Mouse (Mus musculus): ENCODE data around the gene Meiob.

Meiob gene

DNA sequence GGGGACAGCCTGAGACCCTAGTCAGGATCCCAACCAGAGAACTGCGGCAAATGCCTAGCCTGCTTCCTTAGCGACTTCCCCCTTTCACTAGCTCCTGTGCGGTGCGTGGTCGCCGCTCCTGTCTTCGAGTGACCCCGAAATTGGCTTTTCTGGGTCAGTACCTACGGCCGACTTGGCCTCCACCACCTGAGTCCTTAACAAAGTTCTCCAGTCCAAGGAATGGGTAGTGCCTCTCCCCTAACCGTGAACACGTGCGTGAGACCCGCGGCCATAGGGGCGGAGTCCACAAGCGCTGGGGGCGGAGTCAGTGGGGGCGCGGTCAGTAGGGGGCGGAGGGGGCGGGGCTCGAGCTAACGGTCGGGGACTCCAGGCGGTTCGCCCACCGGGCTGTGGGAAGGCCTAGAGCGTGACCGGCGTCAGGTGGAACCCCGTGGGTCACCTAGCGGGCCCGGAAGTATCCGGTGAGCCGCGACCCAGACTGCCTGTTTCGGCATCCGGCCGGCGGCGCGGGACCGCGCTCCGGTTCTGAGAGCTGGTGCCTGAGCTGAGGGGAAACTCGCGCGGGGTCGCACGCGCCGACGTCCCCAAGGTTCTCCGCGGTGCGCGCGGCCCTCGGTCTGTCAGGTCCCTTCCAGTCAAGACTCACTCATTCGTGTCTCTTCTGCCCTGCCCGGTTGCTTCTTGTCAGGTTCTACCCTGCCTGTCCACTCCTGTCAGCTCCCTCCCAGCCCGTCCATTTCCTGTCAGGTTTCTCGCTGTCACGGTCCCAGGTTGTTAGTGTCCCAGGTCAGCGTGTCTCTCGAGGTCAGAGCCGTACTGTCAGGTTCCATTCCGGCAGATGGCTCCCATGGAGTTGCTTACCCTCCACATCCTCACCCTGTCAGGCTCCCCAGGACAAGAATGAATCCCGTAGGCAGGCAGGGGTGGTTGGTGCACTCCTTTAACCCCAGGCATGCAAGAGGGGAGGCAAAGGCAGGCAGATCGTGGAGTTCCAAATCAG lies at the start of gene Meiob:
Gene Meiob, plus strand, starts transcription at position 338 of the 1,000 bp plus-strand sequence.
- in situ Hi-C loops (cut with MseI, MboI) = no loop called here

DNA sequence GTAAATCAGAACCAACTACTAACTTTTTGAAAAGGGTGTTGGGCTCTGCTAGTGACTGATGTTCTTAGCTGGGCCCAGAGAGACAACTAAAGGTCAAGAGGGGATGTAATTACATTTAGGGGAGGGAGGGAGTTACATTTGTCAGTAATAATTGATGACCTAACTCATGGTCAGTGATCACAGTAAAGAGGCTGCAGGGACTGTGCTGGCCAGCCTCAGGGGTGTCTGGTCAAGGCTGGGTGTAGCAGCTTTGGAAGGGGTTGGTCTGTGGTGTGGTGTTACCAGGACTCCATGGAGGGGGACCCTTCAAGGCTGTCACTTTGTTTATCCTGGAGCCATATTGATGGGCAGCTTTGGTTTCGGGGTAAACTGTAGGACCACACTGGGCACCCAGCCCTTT lies 46.7 kb upstream of the Meiob start:
- in situ Hi-C loops (cut with MseI, MboI) = no loop called here

GRCm38 (mm10) chr17:24761121-24761520 lies 43.0 kb upstream of the Meiob start:
- in situ Hi-C loops (cut with MseI, MboI) = no loop called here

- in situ Hi-C loops (cut with MseI, MboI) = no loop called here
Measured at GRCm38 (mm10) chr17:24765016-24765905, 38.8 kb upstream of the Meiob start.

DNA sequence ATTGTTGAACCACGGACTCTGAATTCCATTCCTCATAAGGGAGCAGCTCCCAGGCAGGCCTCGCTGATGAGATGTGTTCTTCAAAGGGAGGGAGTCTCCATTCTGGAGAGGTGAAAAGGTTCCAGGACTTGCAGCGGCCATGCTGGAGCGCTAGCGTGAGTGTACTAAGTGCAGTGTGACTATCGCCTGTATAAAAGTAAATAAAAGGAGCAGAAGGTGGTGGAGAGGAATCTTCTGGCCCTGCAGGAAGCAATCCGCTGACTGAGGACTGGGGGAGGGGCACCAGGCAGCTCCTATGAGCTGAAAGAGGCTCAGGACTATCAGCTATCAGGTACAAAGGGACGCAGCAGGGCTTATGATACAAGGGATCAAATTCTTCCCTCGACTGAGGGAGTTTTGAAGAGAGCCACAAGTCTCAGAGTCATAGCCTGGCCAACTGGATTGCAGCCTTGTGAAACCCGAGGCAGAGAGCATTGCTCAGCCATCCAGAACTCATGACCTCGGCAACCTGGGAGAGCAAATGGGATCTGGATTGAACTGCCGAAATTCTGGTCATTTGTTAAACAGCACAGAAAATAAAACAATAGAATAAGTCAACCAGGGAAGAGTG lies 37.7 kb upstream of the Meiob start:
- in situ Hi-C loops (cut with MseI, MboI) = no loop called here

DNA sequence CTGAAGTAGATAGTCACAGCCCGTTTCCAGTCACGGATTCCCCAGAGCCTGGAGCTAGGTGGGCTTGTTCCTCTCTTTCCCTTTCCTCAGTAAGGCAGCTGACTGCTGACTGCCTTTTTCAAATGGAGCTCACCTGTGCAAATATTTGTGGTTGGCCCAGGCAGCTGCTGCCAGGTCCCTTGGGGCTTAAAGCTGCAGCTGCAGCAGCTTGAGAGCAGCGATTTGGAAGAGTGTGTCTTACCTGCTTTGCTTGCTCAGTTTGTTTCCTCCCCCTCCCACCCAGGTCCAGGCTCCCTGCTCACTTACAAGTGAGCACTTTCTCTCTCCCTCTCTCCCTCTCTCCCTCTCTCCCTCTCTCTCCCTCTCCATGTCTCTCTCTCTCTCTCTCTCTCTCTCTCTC lies 34.9 kb upstream of the Meiob start:
- in situ Hi-C loops (cut with MseI, MboI) = no loop called here

DNA sequence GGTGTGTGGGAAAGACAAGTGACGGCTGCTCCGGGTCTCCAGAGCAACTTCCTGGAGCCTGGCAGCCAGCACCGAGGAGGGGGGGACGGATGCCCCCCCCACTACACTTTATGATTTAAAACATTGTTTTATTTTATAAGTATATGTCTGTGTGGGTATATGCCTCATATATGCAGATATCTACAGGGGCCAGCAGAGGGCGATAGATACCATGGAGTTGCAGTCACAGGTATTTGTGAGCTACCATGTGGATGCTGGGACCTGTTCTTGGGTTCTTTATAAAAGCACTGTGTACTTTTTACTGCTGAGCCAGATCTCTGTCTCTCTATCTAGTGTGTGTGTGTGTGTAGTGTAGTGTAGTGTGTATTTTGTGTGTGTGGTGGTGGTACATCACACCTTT lies 30.8 kb upstream of the Meiob start:
- in situ Hi-C loops (cut with MseI, MboI) = no loop called here

DNA sequence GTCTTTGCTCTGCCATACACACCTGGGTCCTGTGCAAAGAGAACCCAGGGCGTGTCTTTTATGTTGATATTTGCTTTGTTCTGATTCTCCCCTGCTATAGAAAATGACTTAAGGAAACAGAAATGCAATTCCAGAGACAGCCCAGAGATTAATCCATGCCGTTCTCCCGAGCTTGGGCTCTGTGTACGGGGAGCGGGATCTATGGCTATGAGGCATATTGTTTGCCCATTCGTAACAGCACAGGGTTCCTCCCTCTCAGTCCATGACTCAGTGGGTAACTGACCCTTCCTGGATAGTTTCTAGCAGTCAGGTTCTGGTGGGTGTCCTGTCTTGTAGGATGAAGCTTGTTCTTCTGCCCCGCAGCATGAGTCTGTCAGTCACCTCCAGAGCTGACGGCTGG lies 28.9 kb upstream of the Meiob start:
- in situ Hi-C loops (cut with MseI, MboI) = no loop called here

DNA sequence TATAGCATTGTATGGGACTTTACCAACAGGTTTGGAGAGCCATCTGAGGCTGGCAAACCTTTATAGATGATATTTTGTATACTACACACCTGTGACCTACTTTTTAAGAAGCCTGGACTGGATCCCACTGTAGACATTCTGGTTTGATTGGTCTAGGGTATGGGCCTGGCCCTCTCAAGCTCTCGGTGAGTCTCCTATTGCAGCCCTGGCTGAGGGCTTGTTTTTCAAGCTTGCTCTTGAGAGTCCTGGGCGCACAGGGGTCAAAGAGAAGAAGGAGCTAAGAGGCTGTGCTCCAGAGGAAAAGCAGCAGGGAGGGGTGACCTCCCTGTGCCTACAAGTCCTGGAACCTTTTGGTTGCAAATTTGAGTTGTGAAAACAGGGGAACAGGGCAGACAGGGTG lies 27.0 kb upstream of the Meiob start:
- in situ Hi-C loops (cut with MseI, MboI) = no loop called here

- in situ Hi-C loops (cut with MseI, MboI) = no loop called here
Measured at GRCm38 (mm10) chr17:24780821-24781220, 23.3 kb upstream of the Meiob start.

GRCm38 (mm10) chr17:24792190-24792589 lies 11.9 kb upstream of the Meiob start:
- in situ Hi-C loops (cut with MseI, MboI) = no loop called here

DNA sequence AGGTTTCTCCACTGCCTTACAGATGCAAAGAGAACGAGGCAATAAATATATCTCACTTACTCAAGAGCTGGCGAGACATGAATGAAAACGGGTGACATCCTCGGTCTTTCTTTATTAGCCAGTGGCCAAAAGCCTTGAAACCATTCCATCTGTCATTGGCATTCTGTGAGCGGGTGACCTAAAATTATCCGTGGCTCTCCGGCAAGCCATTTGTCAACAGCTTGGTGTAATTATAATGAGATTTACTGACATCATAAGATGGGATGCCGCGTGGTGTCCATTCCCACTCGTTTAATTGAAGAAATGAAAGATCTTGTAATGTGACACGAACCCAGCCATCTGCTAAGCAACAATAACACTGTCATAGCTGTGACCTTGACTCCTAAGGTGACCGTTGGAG lies 9.3 kb upstream of the Meiob start:
- in situ Hi-C loops (cut with MseI, MboI) = no loop called here

DNA sequence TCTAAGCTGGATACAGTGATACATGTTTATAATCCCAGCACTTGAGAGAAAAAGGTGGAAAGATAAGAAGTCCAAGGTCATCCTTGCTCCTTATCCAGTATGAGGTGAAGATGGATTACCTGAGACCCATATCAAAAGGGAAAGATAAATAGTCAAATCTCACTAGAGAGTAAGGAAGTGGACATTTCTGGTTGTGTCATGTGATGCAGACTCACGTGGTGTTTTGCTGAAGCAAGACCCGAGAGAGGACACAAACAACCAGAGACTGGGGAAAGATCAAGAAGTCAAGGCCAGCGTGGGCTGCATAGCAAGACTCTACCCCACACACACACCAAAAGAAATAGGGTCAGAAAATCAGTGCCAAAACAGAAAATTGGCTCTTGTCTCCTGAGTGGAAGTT lies 7.1 kb upstream of the Meiob start:
- in situ Hi-C loops (cut with MseI, MboI) = no loop called here

DNA sequence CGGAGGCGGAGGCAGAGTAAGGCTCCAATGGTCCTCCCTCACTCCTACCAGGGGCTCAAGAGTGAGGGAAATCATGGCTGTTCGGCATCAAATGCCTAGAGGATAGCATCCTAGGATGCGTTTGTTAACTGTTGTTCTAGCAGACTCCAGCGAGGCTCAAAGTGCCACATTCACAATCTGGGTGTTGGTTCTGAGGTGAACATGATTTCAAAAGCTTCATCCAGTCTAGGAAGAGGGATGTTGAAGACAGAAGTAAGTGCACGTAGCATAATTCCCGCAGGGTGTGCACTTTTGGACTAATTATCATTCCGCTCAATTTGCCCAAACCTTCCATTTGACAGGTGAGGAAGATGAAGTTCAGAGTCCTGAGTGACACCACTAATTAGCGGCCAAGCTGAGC lies 5.9 kb upstream of the Meiob start:
- in situ Hi-C loops (cut with MseI, MboI) = no loop called here

GRCm38 (mm10) chr17:24799476-24799875 lies 4.6 kb upstream of the Meiob start:
- in situ Hi-C loops (cut with MseI, MboI) = no loop called here

GRCm38 (mm10) chr17:24800524-24800923 lies 3.6 kb upstream of the Meiob start:
- in situ Hi-C loops (cut with MseI, MboI) = no loop called here

DNA sequence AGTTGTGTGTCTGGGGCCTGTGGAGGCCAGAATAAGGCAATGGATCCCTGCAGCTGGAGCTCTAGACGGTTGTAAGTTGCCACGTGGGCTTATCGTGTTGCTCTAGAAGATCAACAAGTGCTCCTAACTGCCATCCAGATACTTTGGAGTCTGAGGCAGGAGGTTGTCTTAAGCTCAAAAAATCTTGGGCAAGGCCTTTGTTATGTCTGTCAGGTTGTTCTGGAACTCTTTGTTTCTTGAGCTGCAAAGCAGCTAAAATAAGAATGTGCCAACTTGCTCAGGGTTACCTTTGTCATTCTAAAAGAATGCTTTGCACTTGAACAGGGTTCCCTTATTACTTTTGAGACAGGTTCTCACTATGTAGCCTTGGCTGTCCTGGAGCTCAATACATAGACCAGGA lies 7.1 kb downstream of the Meiob start:
- in situ Hi-C loops (cut with MseI, MboI) = no loop called here

GRCm38 (mm10) chr17:24812215-24812614 lies 8.1 kb downstream of the Meiob start:
- in situ Hi-C loops (cut with MseI, MboI) = no loop called here

GRCm38 (mm10) chr17:24815256-24815655 lies 11.2 kb downstream of the Meiob start:
- in situ Hi-C loops (cut with MseI, MboI) = no loop called here

DNA sequence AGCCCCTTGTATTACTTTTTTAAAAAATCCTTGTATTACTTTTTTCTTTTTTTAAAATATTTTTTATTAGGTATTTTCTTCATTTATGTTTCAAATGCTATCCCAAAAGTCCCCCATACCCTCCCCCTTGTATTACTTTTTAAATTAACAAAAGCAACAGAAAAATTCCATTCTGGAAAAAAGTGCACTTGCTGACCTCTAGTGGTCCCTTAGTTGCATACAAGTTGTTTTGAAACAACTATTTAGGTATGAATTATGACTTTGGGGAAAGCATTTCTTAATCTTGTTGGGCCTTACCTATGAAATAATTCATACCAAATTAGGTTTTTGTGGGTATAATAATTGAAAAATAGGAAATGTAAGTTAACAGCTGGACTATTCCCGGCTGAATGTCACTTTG lies 13.4 kb downstream of the Meiob start:
- in situ Hi-C loops (cut with MseI, MboI) = no loop called here

DNA sequence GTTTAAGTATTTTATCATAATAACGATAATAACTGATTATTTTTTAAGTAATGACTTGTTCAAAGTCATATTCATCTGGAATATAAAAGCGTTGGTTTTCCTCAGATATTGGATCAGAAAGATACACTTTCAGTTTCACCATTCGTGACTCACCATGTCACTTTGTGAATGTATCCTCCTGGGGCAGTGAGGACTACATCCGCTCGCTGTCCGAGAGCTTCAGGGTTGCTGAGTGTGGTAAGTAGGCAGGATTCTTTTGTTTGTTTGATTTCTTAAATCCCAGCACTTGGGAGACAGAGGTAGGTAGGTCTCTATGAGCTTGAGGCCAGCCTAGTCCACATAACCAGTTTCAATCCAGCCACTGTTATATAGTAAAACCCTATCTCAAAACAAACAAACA lies 14.1 kb downstream of the Meiob start:
- in situ Hi-C loops (cut with MseI, MboI) = no loop called here

DNA sequence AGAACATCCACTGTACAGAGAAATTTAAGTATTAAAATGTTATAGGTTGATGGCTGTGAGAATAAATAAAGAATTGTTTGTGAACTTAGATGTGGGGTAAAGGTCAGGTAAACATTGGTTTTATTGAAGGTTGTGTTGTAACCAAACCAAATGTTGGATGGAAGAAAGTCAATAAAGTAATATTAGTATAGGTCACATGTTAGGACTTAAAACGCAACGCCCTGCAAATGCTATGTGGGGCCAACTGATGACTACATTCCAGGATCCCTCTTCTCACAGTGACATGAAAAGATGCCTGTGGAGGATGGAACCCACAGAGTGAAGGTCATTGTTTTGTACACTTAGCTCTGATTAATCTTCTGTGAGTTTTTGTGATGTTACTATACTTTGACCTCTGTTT lies 15.4 kb downstream of the Meiob start:
- in situ Hi-C loops (cut with MseI, MboI) = no loop called here

Data from mouse trophoblast stem cell (cell line).